Mouse (Mus musculus): ENCODE results near the gene Fam189a2. TPM values are rescaled to one million over a fixed set of nuclear protein-coding genes. Genes with fewer than 3 reads are reported as not detected.

The Fam189a2 gene
- polyA plus RNA-seq, 1 experiment from 2014 or later: 1.7 TPM

DNA sequence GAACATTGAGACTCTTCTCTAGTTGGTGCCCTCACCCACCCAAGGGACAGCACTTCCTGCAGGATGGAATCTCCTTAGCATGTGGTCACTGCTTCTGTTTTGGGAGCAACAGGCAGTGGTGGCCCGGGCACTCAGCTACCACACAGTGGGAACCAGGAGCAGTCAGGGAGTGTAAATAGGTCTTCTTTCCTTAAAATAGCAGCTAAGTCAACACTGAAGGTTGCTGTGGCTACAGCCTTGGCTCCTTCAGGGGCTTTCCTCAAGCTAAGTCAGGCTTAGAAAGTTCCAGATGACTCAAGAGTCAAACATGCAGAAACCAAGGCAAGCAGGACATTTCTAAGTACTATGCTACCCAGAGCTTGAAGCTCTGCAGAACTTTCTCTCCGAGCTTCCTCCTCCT lies 43.5 kb downstream of the Fam189a2 start:
- H3K4me2 ChIP-seq (replicated peaks; ENCODE audit: low read depth, low read length): no peak overlapping the region
- no peaks in the 10 kb centered on the region for H3K9me3 ChIP-seq (ENCODE audit: low read length)
- no peaks in the 10 kb centered on the region for H3K27me3 ChIP-seq (ENCODE audit: insufficient read depth, low read length)
- no peak overlapping the region for H3K4me3 ChIP-seq (ENCODE audit: low read length)
- no peaks in the 10 kb centered on the region for H3K4me1 ChIP-seq (ENCODE audit: insufficient read depth, low read length)
- H3K36me3 ChIP-seq (ENCODE audit: insufficient read depth, low read length): no peaks in the 10 kb centered on the region
- no peak overlapping the region for H3K27ac ChIP-seq (ENCODE audit: low read length)
- 57% methylated on average over 2 of the region's 2 CpGs for WGBS
- ATAC-seq (ENCODE audit: low FRiP score, low TSS enrichment): no peak
- no peak overlapping the region for H3K9ac ChIP-seq (replicated peaks; ENCODE audit: low read length)

DNA sequence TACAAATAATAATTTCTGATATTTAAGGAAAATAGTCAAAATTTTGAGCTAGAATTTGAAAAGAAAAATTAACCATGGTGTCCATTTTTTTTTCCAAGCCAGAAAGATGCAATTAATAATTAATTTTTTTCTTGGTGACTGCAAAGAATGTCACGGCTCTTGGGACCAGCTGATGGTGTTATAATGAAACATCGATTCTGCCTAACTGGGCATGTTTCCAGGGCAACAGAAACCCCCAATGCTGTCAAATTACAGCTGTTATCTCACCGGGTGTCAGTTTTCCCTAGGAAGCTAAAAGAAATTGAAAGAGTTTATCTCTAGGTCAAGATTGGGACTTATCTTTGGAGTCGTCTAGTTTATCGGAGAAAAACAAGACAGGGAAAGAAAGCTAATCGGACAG lies 46.6 kb downstream of the Fam189a2 start:
- H3K4me2 ChIP-seq (replicated peaks; ENCODE audit: low read depth, low read length): no peak overlapping the region
- H3K4me3 ChIP-seq (ENCODE audit: low read length): no peak overlapping the region
- no peak overlapping the region for H3K27ac ChIP-seq (ENCODE audit: low read length)
- H3K9me3 ChIP-seq (ENCODE audit: low read length): no peaks in the 10 kb centered on the region
- no peak for ATAC-seq (ENCODE audit: low FRiP score, low TSS enrichment)
- H3K9ac ChIP-seq (replicated peaks; ENCODE audit: low read length): no peak overlapping the region
- H3K36me3 ChIP-seq (ENCODE audit: insufficient read depth, low read length): no peaks in the 10 kb centered on the region
- H3K27me3 ChIP-seq (ENCODE audit: insufficient read depth, low read length): no peaks in the 10 kb centered on the region
- H3K4me1 ChIP-seq (ENCODE audit: insufficient read depth, low read length): no peaks in the 10 kb centered on the region
- WGBS: 64% methylated on average over 6 of the region's 6 CpGs

DNA sequence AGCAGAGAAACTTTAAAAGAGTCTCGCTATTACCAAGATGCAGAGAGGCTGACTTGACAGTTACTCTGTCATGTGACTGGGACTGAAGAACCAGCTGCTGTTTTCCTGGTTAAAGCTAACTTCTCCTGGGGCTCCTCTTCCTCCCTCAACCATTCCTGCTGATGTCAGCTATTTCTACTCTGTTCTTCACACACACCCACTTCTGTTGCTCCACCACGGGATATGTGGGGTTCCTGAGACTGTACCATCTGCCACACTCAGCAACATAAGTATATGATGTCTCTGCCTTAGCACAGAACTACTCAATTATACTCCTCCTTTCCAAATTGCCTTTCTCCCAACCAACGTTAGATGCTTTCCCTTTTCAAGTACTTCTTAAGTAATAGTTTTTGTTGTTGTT lies 50.2 kb downstream of the Fam189a2 start:
- Histone ChIP-seq H3K4me3 (ENCODE audit: low read length) (no peak overlapping the region), H3K4me1 (ENCODE audit: insufficient read depth, low read length) (no peaks in the 10 kb centered on the region), H3K27me3 (ENCODE audit: insufficient read depth, low read length) (no peaks in the 10 kb centered on the region), H3K4me2 (replicated peaks; ENCODE audit: low read depth, low read length) (no peak overlapping the region), H3K9ac (replicated peaks; ENCODE audit: low read length) (no peak overlapping the region), H3K9me3 (ENCODE audit: low read length) (no peaks in the 10 kb centered on the region), H3K36me3 (ENCODE audit: insufficient read depth, low read length) (no peaks in the 10 kb centered on the region), H3K27ac (ENCODE audit: low read length) (no peak overlapping the region)
- ATAC-seq (ENCODE audit: low FRiP score, low TSS enrichment): no peak
- 75% methylated on average over 3 of the region's 3 CpGs for WGBS

DNA sequence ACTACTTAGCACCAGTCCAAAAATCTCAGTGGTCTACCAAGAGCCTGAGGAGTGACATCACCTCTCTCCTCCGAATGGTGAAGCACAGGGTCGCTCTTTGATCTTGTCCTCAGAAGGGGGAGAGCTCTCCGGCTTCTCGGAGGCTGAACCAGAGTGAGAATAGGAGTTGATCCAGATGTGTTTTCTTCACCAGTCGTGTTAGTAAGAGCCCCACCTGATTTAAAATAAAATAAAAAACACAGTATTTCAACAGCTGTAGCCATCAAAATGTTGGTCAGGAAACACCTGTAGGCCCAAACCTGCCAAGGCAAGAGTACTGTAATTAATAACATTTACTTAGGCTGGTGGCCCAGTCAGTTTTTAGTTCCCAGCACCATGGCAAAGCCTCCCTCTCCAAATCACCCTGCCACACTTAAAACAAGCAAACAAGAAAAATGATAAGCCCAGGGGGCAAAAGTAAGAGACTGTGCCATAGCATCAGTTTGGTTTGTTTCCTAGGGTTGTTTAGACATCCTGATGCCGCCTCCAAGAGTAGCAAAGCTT lies 52.8 kb downstream of the Fam189a2 start:
- no peak overlapping the region for H3K9ac ChIP-seq (replicated peaks; ENCODE audit: low read length)
- 56% methylated on average over 6 of the region's 6 CpGs for WGBS
- ATAC-seq (ENCODE audit: low FRiP score, low TSS enrichment): no peak

DNA sequence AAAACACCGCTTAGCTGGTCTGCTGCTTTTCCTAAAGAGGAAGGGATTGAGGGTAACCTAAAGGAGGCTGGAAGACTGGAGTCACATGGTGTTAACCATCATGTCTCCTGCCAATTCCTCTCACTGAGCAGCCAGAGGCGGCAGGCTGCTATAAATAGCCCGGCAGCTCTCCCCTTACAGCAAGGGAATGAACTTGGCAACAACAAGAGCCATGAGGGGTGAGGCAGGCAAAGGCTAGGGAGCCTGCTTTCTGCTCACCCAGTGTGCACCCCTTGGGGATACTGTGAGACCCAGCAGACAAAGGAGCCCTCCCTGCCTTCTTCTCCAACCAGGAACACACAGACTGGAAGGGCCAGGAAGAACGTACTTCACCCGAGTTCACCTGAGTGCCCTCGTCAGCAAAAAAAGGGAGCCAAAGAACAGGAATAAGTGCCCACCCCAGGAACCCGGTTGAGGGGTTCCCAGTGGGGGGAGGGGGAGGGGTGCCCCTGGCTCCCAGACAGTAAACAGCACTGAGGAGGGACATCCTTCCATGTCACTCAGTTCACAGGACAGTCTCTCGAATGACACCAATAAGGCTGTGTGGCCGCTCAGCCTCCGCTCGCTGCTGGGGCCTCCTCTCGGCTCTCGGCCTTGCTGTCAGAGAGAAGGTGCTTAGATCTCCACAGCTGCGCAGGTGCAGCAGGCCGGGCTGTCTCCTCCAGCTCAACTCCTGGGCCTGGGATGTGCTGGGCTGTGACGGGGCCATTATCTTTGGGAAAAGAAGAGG lies 57.8 kb downstream of the Fam189a2 start:
- Histone ChIP-seq H3K9ac (replicated peaks; ENCODE audit: low read length) (no peak overlapping the region), H3K9me3 (ENCODE audit: low read length) (no peaks in the 10 kb centered on the region), H3K4me1 (ENCODE audit: insufficient read depth, low read length) (peaks cover 11% of the 10 kb centered on the region), H3K4me2 (replicated peaks; ENCODE audit: low read depth, low read length) (no peak overlapping the region), H3K36me3 (ENCODE audit: insufficient read depth, low read length) (0 out of 2 replicates have a peak, but pooled peaks cover 3% of the 10 kb centered on the region), H3K27me3 (ENCODE audit: insufficient read depth, low read length) (no peaks in the 10 kb centered on the region), H3K27ac (ENCODE audit: low read length) (no peak overlapping the region; the same call in 1 of the 2 replicates), H3K4me3 (ENCODE audit: low read length) (no peak overlapping the region)
- 52% methylated on average over 16 of the region's 16 CpGs for WGBS
- ATAC-seq (ENCODE audit: low FRiP score, low TSS enrichment): peak; percentile 64

More for the DNA sequence above, 52.8 kb downstream of the Fam189a2 start:
- H3K36me3 ChIP-seq (ENCODE audit: insufficient read depth, low read length): 0 out of 2 replicates have a peak, but pooled peaks cover 3% of the 10 kb centered on the region
- no peak overlapping the region for H3K27ac ChIP-seq (ENCODE audit: low read length)
- H3K9me3 ChIP-seq (ENCODE audit: low read length): no peaks in the 10 kb centered on the region
- H3K4me3 ChIP-seq (ENCODE audit: low read length): no peak overlapping the region
- H3K4me1 ChIP-seq (ENCODE audit: insufficient read depth, low read length): peaks cover 5% of the 10 kb centered on the region
- H3K27me3 ChIP-seq (ENCODE audit: insufficient read depth, low read length): no peaks in the 10 kb centered on the region
- H3K4me2 ChIP-seq (replicated peaks; ENCODE audit: low read depth, low read length): no peak overlapping the region

DNA sequence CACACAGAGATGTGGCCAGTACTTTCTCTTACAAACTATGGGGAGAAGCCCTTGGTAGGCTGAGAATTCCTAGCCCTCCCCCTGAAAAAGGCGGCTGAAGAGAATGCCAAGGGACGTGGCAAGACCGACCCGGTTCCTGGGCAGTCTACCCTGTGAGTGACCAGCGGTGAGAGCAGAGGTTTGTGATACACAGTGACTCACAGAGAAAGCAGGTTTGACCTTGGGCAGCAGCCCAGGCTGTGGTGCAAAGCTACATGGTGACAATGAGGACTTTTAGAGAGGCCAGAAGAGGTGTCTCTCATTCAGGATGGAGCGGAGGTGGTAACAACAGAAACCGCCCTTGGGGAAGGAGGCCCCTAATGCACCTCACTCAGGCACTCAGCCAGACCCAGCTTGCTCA lies 59.4 kb downstream of the Fam189a2 start:
- no peak for ATAC-seq (ENCODE audit: low FRiP score, low TSS enrichment)
- H3K4me1 ChIP-seq (ENCODE audit: insufficient read depth, low read length): peaks cover 18% of the 10 kb centered on the region
- WGBS: 94% methylated on average over 7 of the region's 7 CpGs

DNA sequence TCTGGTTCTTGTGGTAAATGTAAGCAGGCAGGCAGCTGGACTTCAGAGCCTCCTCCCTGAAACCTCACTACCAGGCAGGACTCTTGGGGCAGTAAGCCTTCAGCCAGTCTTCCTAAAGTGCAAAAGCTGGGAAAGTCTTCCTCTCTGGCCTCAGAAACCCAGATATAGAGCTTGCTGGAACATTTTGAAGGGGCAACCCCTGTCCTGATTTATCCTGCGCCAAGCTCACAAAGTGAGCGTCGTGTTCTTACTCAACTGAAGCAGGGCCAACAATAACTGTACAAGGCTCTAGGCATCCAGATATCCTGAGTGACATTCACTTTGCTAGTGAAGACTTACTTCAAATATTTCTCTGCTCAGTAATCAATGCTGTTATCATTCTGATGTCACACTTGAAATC lies 60.4 kb downstream of the Fam189a2 start:
- Histone ChIP-seq H3K9me3 (ENCODE audit: low read length) (no peaks in the 10 kb centered on the region), H3K27ac (ENCODE audit: low read length) (no peak overlapping the region), H3K4me1 (ENCODE audit: insufficient read depth, low read length) (peaks cover 18% of the 10 kb centered on the region), H3K4me2 (replicated peaks; ENCODE audit: low read depth, low read length) (no peak overlapping the region), H3K36me3 (ENCODE audit: insufficient read depth, low read length) (0 out of 2 replicates have a peak, but pooled peaks cover 3% of the 10 kb centered on the region), H3K9ac (replicated peaks; ENCODE audit: low read length) (no peak overlapping the region), H3K27me3 (ENCODE audit: insufficient read depth, low read length) (no peaks in the 10 kb centered on the region), H3K4me3 (ENCODE audit: low read length) (no peak overlapping the region)
- 82% methylated on average over 3 of the region's 3 CpGs for WGBS
- no peak for ATAC-seq (ENCODE audit: low FRiP score, low TSS enrichment)

More for the DNA sequence above, 59.4 kb downstream of the Fam189a2 start:
- Histone ChIP-seq H3K27ac (ENCODE audit: low read length) (no peak overlapping the region), H3K36me3 (ENCODE audit: insufficient read depth, low read length) (0 out of 2 replicates have a peak, but pooled peaks cover 3% of the 10 kb centered on the region), H3K4me2 (replicated peaks; ENCODE audit: low read depth, low read length) (no peak overlapping the region), H3K27me3 (ENCODE audit: insufficient read depth, low read length) (no peaks in the 10 kb centered on the region), H3K9me3 (ENCODE audit: low read length) (no peaks in the 10 kb centered on the region), H3K9ac (replicated peaks; ENCODE audit: low read length) (no peak overlapping the region), H3K4me3 (ENCODE audit: low read length) (no peak overlapping the region)

DNA sequence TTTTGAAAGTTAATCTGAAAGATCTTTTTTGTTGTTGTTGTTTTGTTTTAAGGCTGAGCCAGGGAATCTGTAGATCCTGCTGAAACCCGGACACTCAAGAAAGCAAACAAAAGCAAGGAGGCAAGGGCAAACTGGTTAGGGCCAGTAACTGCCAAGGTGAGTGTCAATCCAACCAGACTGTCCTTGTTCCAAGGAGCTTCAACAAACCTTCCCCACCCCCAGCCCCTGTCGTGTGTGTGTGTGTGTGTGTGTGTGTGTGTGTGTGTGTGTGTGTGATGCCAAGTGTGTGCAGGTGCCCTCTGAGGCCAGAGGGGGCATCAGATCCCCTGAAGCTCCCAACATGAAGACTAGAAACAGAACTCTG lies 62.0 kb downstream of the Fam189a2 start:
- H3K27me3 ChIP-seq (ENCODE audit: insufficient read depth, low read length): no peaks in the 10 kb centered on the region
- ATAC-seq (ENCODE audit: low FRiP score, low TSS enrichment): no peak
- H3K4me3 ChIP-seq (ENCODE audit: low read length): no peak overlapping the region
- H3K4me2 ChIP-seq (replicated peaks; ENCODE audit: low read depth, low read length): no peak overlapping the region
- H3K36me3 ChIP-seq (ENCODE audit: insufficient read depth, low read length): no peaks in the 10 kb centered on the region
- H3K27ac ChIP-seq (ENCODE audit: low read length): no peak overlapping the region
- H3K9ac ChIP-seq (replicated peaks; ENCODE audit: low read length): no peak overlapping the region
- no peaks in the 10 kb centered on the region for H3K9me3 ChIP-seq (ENCODE audit: low read length)
- H3K4me1 ChIP-seq (ENCODE audit: insufficient read depth, low read length): peaks cover 24% of the 10 kb centered on the region
- 80% methylated on average over 2 of the region's 2 CpGs for WGBS

DNA sequence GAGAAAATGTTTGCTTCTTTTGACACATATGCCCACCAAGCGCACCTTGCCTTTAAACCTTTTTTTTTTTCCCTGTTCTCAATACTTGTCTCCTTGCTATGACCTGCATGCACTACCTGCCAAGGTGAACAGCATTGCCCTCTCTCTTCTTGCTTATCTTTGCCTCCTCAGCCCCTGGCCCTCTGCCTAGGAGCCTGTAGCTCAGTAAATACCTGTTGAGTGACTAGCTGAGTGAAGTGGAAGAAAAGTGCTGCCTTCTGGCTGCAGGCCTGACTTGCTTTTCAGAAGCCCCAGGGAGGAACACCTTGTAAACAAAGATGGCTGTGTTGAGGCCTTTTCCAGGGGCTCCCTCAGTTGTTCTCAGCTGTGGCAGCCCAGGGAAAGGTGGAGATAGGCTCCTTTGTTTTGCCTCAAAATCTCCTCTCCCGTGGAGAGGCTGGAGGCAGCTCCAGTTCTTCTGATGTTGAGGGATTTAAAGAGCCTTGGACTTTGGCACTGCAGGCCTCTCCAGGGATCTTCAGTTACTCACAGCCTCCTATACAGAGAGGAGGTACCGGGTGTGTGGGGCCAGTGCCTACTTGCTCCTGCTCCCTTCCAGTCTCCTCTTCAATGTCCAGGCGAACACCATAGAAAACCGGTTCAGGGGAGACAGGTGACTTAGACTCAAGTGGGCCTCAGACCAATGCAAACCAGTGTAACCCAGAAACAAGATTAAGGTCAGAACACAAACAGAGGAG lies 62.5 kb downstream of the Fam189a2 start:
- 51% methylated on average over 5 of the region's 5 CpGs for WGBS
- no peak overlapping the region for H3K9ac ChIP-seq (replicated peaks; ENCODE audit: low read length)
- no peaks in the 10 kb centered on the region for H3K27me3 ChIP-seq (ENCODE audit: insufficient read depth, low read length)
- H3K4me2 ChIP-seq (replicated peaks; ENCODE audit: low read depth, low read length): no peak overlapping the region
- ATAC-seq (ENCODE audit: low FRiP score, low TSS enrichment): no peak
- no peak overlapping the region for H3K27ac ChIP-seq (ENCODE audit: low read length)
- H3K36me3 ChIP-seq (ENCODE audit: insufficient read depth, low read length): no peaks in the 10 kb centered on the region
- H3K4me1 ChIP-seq (ENCODE audit: insufficient read depth, low read length): peaks cover 22% of the 10 kb centered on the region
- H3K4me3 ChIP-seq (ENCODE audit: low read length): no peak overlapping the region
- no peaks in the 10 kb centered on the region for H3K9me3 ChIP-seq (ENCODE audit: low read length)

DNA sequence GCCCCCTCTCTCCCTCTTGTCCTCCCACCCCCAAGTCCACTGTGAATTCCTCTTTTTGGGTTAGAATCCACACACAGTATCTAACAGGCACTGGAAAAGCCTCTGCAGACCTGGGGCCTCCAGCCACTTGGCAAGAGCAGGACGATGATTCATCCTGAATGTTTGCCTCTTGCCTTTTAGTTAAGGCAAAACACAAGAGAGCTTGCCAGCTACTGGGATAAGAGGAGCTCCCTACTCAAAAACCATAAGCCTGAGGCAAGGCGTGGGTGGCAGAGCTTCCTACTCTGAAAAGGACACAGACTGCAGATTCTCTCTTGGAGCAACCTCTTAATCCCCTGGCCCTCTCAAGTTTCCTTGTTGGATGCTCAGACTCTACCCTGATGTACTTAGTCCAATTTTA lies 63.7 kb downstream of the Fam189a2 start:
- Histone ChIP-seq H3K4me1 (ENCODE audit: insufficient read depth, low read length) (peaks cover 12% of the 10 kb centered on the region), H3K27me3 (ENCODE audit: insufficient read depth, low read length) (no peaks in the 10 kb centered on the region; the same call in 1 of the 2 replicates), H3K9ac (replicated peaks; ENCODE audit: low read length) (no peak overlapping the region), H3K36me3 (ENCODE audit: insufficient read depth, low read length) (no peaks in the 10 kb centered on the region), H3K4me2 (replicated peaks; ENCODE audit: low read depth, low read length) (no peak overlapping the region), H3K9me3 (ENCODE audit: low read length) (no peaks in the 10 kb centered on the region), H3K4me3 (ENCODE audit: low read length) (no peak overlapping the region), H3K27ac (ENCODE audit: low read length) (no peak overlapping the region)
- WGBS: 53% methylated on average over 2 of the region's 2 CpGs
- ATAC-seq (ENCODE audit: low FRiP score, low TSS enrichment): no peak
